Mouse (Mus musculus) adrenal gland, postnatal 0 days (tissue): ENCODE data around the gene Cpe. TPM values are rescaled to one million over a fixed set of nuclear protein-coding genes. Genes with fewer than 3 reads are reported as not detected.

Source experiments
- polyA plus RNA-seq: library from polyadenylated mRNA; unstranded; fragments of >200 nt; fragmentation: Nextera tagmentation; extraction: Ambion mirVana; gene quantifications from 2 replicates; pipeline ENCODE4 v1.2.1, GENCODE M21; 2015

Cpe gene
- 513 and 585 TPM in 2 replicates for polyA plus RNA-seq

DNA sequence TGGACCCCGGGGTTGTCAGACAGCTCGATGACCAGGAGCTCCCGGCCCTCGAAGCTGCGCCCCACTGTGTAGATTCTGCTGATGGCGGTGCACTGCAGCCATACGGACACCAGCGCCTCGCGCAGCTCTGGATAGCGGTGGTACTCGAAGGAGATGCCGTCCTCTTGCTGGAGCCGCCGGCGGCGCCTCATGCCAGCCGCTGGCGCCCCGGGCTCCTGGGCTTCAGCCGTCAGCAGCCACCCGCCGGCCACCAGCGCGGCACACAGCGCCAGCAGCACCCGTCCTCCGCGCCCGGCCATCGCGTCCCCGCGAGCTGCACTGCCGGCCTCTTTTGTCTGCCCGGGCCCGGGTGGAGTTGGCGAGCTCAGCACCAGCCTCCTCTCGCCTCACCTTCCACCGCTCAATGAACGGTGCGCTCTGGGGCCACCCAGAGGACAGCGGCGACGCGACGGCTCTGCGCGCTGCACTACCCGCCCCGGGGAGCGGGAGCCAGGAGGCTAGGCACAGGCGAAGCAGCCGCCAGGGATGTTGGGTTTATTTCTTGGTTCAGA is at the start of gene Cpe:
TSS of gene Cpe (minus strand) at position 404 of the 551 bp plus-strand sequence.

DNA sequence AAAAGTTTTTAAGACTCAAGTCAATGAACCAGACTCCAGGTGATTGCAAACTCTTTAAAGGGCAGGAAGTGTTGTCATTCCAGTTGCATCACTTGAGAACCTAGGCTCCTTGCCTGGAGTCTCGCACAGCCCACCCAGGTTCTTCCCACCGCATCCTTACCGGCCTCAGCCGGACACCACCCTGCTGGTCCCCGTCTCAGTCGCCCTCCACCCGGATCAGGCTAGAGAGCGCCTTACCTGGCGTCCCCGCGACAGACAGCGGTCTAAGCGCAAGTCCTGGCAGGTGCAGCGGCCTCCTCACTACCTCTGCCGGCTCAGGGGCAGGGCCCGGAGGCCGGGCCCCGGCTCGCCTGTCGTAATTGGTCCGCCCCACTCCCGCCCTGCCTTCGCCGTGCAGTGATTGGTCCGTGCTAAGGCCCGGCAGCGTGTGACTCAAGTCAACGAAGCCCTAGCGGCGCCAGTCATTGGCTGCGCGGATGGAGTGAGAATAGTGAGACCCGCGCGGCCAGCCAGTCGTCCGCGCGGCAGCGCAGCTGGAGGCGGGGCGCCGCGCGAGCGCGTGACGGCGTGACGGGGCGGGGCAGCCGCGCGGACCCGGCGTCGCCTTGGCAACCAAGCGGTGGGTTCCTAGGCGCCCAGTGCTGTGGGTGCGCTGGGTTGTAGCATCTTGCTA is 40.6 kb upstream of the Cpe start, which contains the start of gene Msmo1:
TSS of gene Msmo1 (minus strand) at position 522 of the 673 bp plus-strand sequence.

Other genes with a start within 250 kb of the Cpe start
- 80.3 and 104 TPM in 2 replicates for gene Msmo1, start 40.7 kb upstream of the Cpe start, polyA plus RNA-seq
- gene Klhl2, start 157.0 kb upstream of the Cpe start, polyA plus RNA-seq, result 11.8 and 21.6 TPM in 2 replicates